Mouse (Mus musculus) cerebellum, adult 11-12 months (tissue): ENCODE data around the gene Echdc2.

Experiments
- DNase-seq: peaks from one replicate; pipeline ENCODE4 v3.0.0; 2022

The Echdc2 gene

GRCm38 (mm10) chr4:108204629-108205028 is 39.4 kb downstream of the Echdc2 start:
- no peak for DNase-seq

GRCm38 (mm10) chr4:108213023-108213422 is 47.8 kb downstream of the Echdc2 start:
- no peak for DNase-seq

DNA sequence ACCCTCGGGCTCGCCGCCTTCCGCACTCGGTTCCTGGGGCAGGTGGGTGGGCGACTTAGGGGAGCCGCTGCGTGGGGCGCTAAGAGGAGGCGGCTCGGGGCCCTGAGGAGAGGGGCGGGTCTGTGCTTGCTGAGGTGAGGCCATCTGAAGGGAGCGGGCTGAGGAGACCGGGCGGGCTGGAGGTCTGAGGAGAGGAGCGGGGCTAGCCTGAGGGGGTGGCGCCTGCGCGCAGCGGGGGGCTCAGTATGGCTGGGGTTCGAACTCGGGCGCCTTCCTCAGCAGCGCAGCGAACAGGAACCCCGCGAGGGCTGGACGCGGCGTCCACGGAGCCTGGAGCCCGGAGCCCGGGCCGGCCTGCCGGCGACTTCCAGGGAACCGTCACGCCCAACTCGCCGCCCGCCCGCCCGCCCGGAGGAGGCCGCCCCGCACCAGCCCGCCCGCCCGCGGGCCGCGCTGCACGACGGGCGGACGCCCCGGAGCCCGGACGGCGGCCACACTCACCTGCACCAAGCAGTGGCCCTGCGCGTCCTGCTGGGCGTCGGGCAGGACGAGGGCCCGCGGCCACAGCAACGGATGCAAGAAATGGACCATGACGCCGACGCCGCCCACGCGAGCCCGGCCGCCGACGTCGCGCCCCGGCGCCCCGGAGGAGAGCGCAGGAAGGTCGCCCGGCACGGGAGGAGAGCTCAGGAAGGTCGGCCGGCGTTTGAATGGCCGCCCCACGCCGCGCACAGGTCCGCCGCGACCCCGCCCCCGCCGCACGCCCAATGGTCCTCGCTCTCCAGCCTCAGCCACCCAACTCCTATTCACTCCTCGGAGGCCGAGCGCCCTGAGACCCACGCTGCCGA is 52.3 kb downstream of the Echdc2 start, which contains the start of gene Zyg11a:
Gene Zyg11a (minus strand): TSS at position 717 of the 848 bp plus-strand sequence.
- DNase-seq: no peak

DNA sequence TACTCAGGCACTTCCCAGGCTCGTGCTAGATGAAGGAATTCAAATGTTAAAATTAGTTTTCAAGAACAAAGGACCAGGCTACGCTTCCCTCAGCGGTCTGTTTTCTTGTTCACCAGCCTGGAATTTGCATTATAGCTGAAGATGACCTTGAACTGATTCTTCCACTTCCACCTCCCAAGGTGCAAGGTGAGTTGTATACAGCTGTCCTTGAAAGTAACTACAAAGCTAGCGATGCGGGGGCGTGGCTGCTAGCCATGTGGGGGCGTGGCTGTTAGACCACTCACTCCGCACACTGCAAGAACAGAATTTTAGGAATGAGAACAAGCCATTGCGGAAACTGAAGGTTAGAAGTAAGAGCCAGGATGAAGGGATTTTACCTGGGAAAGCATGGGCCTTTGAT is 53.8 kb downstream of the Echdc2 start:
- no peak for DNase-seq

DNA sequence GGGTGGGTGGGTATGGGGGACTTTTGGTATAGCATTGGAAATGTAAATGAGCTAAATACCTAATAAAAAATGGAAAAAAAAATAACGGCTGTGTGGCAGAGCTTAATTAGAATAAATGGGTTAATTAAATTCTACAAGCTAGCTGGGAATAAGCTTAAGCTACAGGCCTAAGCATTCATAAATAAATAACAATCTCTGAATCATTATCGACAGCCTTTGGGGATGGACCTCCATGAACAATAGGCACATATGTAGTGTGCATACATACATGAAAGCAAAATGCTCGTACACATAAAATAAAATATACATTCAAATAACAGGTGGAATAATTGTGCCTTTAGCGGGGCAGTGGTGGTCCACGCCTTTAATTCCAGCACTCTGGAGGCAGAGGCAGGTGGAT is 57.3 kb downstream of the Echdc2 start:
- DNase-seq: no peak

GRCm38 (mm10) chr4:108225341-108225872 is 60.2 kb downstream of the Echdc2 start:
- no peak for DNase-seq
